Comparison of ENCODE assay signal across 10 mouse cellular contexts in the genomic region with DNA sequence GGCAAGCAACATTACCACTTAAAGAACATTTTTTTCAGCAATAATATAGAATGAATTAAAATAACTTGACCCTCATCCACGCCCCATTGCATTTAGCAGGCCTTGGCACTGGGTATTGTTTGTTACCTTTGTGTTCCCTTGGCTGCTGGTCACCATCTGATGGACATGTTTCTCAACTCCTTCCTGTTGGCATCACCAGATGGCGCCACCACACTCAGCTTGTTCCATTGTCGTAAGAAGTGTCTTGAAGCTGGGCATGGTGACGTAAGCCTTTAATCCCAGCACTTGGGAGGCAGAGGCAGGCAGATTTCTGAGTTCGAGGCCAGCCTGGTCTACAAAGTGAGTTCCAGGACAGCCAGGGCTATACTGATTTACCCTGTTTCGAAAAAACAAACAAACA. TPM values are rescaled to one million over a fixed set of nuclear protein-coding genes. Genes with fewer than 3 reads are reported as not detected.
A peak's percentile ranks its signal among the peaks of the same experiment; 100 is the strongest.
DNase-seq lines count a peak whose midpoint lies in the region; ATAC-seq and TF ChIP-seq lines count a peak whose summit lies in the region.
"Had no signal": no experiment of that assay in that cellular context is flagged by ENCODE, and none has a peak within 500 bp of the region (broad histone marks: within the 10 kb centered on the region; RNA-seq: fewer than 3 reads in every experiment).

No protein-coding gene starts in this region.

- peak; percentile 60 for DNase-seq in kidney, adult 2 months
- DNase-seq in kidney, adult 18-20 months = no peak
- DNase-seq in ES-CJ7 (ENCODE audit: low read depth, low spot score) = peak; percentile 80
- DNase-seq in adrenal gland, postnatal 14 days = peak; percentile 29
- DNase-seq in limb, embryonic 11.5 days (ENCODE audit: low spot score) = peak; percentile 29
- no peak for DNase-seq in urinary bladder, postnatal 4 days (ENCODE audit: low spot score in 2 of 2)
- DNase-seq in urinary bladder, postnatal 25 days (ENCODE audit: low spot score) = no peak
- no peak for DNase-seq in c-Kit-positive CD71-positive TER-119-positive erythroid progenitor cells, embryonic 14.5 days (ENCODE audit: low spot score)

- no peaks in the 10 kb centered on the region for H3K27me3 ChIP-seq in kidney, adult 2 months (replicated peaks; ENCODE audit: control insufficient read depth, insufficient read depth, low read length)
- H3K27me3 ChIP-seq in limb, embryonic 11.5 days (ENCODE audit: control insufficient read depth, insufficient read depth, low read length) = no peaks in the 10 kb centered on the region
- H3K27me3 ChIP-seq: embryonic facial prominence, embryonic 13.5 days had no signal

- ATAC-seq in limb, embryonic 11.5 days (ENCODE audit: insufficient number of reproducible peaks, low FRiP score, low TSS enrichment, low read depth) = no peak

- H3K4me1 ChIP-seq in kidney, adult 2 months (ENCODE audit: control insufficient read depth, insufficient read depth, low read length) = no peaks in the 10 kb centered on the region
- H3K4me1 ChIP-seq in limb, embryonic 11.5 days (ENCODE audit: control insufficient read depth, insufficient read depth, low read length) = no peaks in the 10 kb centered on the region
- H3K4me1 ChIP-seq: embryonic facial prominence, embryonic 13.5 days had no signal

- no peak overlapping the region for H3K4me3 ChIP-seq in kidney, adult 2 months (ENCODE audit: insufficient read depth, low read depth, low read length)
- H3K4me3 ChIP-seq in limb, embryonic 11.5 days (ENCODE audit: low read depth, low read length) = no peak overlapping the region
- H3K4me3 ChIP-seq: embryonic facial prominence, embryonic 13.5 days had no signal

- H3K9me3 ChIP-seq in limb, embryonic 11.5 days (ENCODE audit: control insufficient read depth, low read length) = no peaks in the 10 kb centered on the region
- H3K9me3 ChIP-seq: embryonic facial prominence, embryonic 13.5 days had no signal

- no peak overlapping the region for H3K27ac ChIP-seq in kidney, adult 2 months (ENCODE audit: insufficient read depth, low read depth, low read length)
- H3K27ac ChIP-seq in limb, embryonic 11.5 days (replicated peaks; ENCODE audit: low read depth, low read length) = no peak overlapping the region
- H3K27ac ChIP-seq: embryonic facial prominence, embryonic 13.5 days had no signal

- H3K4me2 ChIP-seq in limb, embryonic 11.5 days (ENCODE audit: low read depth, severe bottlenecking) = no peak overlapping the region
- H3K4me2 ChIP-seq: embryonic facial prominence, embryonic 13.5 days had no signal

- TF ChIP-seq POLR2A in kidney, adult 2 months (IDR thresholded peaks at IDR 0.05; ENCODE audit: low read depth, low read length) = no peak

- H3K9ac ChIP-seq in limb, embryonic 11.5 days (ENCODE audit: low read length) = no peak overlapping the region
- H3K9ac ChIP-seq: embryonic facial prominence, embryonic 13.5 days had no signal

- peak; percentile 83 for TF ChIP-seq CTCF in kidney, adult 2 months (conservative IDR thresholded peaks at IDR 0.05; ENCODE audit: insufficient read depth, insufficient read length, low read depth, low read length)

- 70% methylated on average over 6 of the region's 6 CpGs for WGBS in kidney, adult 2 months
- WGBS in limb, embryonic 11.5 days = 81% methylated on average over 6 of the region's 6 CpGs

- H3K36me3 ChIP-seq in kidney, adult 2 months (ENCODE audit: control insufficient read depth, insufficient read depth, low read length) = no peaks in the 10 kb centered on the region
- no peaks in the 10 kb centered on the region for H3K36me3 ChIP-seq in limb, embryonic 11.5 days (ENCODE audit: control insufficient read depth, insufficient read depth, low read length)
- H3K36me3 ChIP-seq: embryonic facial prominence, embryonic 13.5 days had no signal

RNA-seq across cellular contexts. Expression of gene Rdh19, which starts 24.3 kb away (rescaled TPM):
- 1.6 and 2.0 TPM in 2 replicates for polyA plus RNA-seq in kidney, adult 2 months (2012; rRNA removed)
- not detected in 2 replicates for total RNA-seq in adrenal gland, postnatal 14 days (2021)
- not detected in 2 replicates for polyA plus RNA-seq in limb, embryonic 11.5 days (2014; fragmentation: Nextera tagmentation; extraction: Ambion mirVana)
- total RNA-seq: left cerebral cortex, adult 18-20 months had no signal
- polyA plus RNA-seq: embryonic facial prominence, embryonic 13.5 days had no signal

RNA-seq across cellular contexts. Expression of gene Rdh16, which starts 24.4 kb away (rescaled TPM):
- polyA plus RNA-seq in kidney, adult 2 months (2012; rRNA removed) = 61.2 and 67.5 TPM in 2 replicates
- 0.64 and 1.7 TPM in 2 replicates for total RNA-seq in adrenal gland, postnatal 14 days (2021)
- polyA plus RNA-seq in limb, embryonic 11.5 days (2014; fragmentation: Nextera tagmentation; extraction: Ambion mirVana) = not detected in 2 replicates
- polyA plus RNA-seq: embryonic facial prominence, embryonic 13.5 days had no signal

RNA-seq across cellular contexts. Expression of gene Rdh16f2, which starts 40.9 kb away (rescaled TPM):
- polyA plus RNA-seq in kidney, adult 2 months (2012; rRNA removed) = 391 and 483 TPM in 2 replicates
- 1.4 TPM in 1 of 2 replicates, not detected in the other for total RNA-seq in adrenal gland, postnatal 14 days (2021)
- polyA plus RNA-seq in limb, embryonic 11.5 days (2014; fragmentation: Nextera tagmentation; extraction: Ambion mirVana) = not detected in 2 replicates
- total RNA-seq: left cerebral cortex, adult 18-20 months had no signal
- polyA plus RNA-seq: embryonic facial prominence, embryonic 13.5 days had no signal

RNA-seq across cellular contexts. Expression of gene Rdh9, which starts 49.2 kb away (rescaled TPM):
- polyA plus RNA-seq in kidney, adult 2 months (2012; rRNA removed) = 0.10 and 0.13 TPM in 2 replicates
- 1.5 and 21.4 TPM in 2 replicates for total RNA-seq in adrenal gland, postnatal 14 days (2021)
- polyA plus RNA-seq in limb, embryonic 11.5 days (2014; fragmentation: Nextera tagmentation; extraction: Ambion mirVana) = 0.11 TPM in 1 of 2 replicates, not detected in the other

Comparison
In these comparisons a context has a peak if more than half of its experiments do, and no peak if none do; other contexts are left out.
1. DNase-seq: peak in kidney, adult 2 months (single experiment), ES-CJ7 (single experiment), adrenal gland, postnatal 14 days (single experiment) and limb, embryonic 11.5 days (single experiment); none in kidney, adult 18-20 months (single experiment), urinary bladder, postnatal 4 days (0 of 2), urinary bladder, postnatal 25 days (single experiment) and c-Kit-positive CD71-positive TER-119-positive erythroid progenitor cells, embryonic 14.5 days (single experiment).
2. RNA of gene Rdh16, which starts 24.4 kb away (polyA plus RNA-seq): 61.2 to 67.5 TPM in kidney, adult 2 months; not detected in limb, embryonic 11.5 days; every median in the first group is over 10 times any median in the second.
3. RNA of gene Rdh16f2, which starts 40.9 kb away (polyA plus RNA-seq): 391 to 483 TPM in kidney, adult 2 months; not detected in limb, embryonic 11.5 days; every median in the first group is over 100 times any median in the second.